22 mouse cellular contexts compared by ENCODE assay signal in the genomic region with DNA sequence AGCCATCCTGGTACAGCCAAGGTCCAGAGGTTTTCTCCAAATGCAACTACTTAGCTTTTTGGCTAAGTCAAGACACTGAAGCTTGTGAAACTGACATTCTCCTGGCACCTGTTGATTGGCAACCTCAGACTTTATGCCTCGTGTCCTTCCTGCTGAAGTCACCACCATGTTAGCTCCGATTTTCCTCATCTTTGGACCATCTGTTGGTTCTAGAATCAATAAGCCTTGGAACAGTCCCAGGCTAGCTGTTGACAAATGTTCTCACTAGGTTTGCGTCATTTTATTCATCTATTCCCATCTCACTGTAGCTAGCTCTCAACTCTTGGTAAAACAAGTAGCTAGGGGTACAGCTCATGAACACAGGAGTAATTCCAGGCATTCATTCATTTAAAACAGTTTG.
"Had no signal": no experiment of that assay in that cellular context is flagged by ENCODE, and none has a peak within 500 bp of the region (broad histone marks: within the 10 kb centered on the region; RNA-seq: fewer than 3 reads in every experiment).

No protein-coding gene starts in this region.

- H3K27me3 ChIP-seq: liver, embryonic 15.5 days; lung, embryonic 15.5 days; megakaryocyte, embryonic 14.5 days; midbrain, embryonic 12.5 days; midbrain, embryonic 15.5 days; neural tube, embryonic 12.5 days; neural tube, embryonic 15.5 days; stomach, embryonic 15.5 days had no signal

- H3K4me1 ChIP-seq: liver, embryonic 15.5 days; lung, embryonic 15.5 days; megakaryocyte, embryonic 14.5 days; midbrain, embryonic 12.5 days; midbrain, embryonic 15.5 days; neural tube, embryonic 12.5 days; neural tube, embryonic 15.5 days; stomach, embryonic 15.5 days had no signal

- H3K4me3 ChIP-seq: left cerebral cortex, adult 2 months; liver, embryonic 15.5 days; lung, embryonic 15.5 days; megakaryocyte, embryonic 14.5 days; midbrain, embryonic 12.5 days; midbrain, embryonic 15.5 days; neural tube, embryonic 12.5 days; neural tube, embryonic 15.5 days; stomach, embryonic 15.5 days had no signal

- H3K9ac ChIP-seq: liver, embryonic 15.5 days; lung, embryonic 15.5 days; midbrain, embryonic 12.5 days; midbrain, embryonic 15.5 days; neural tube, embryonic 12.5 days; neural tube, embryonic 15.5 days; stomach, embryonic 15.5 days had no signal

- H3K36me3 ChIP-seq: liver, embryonic 15.5 days; lung, embryonic 15.5 days; midbrain, embryonic 12.5 days; midbrain, embryonic 15.5 days; neural tube, embryonic 12.5 days; neural tube, embryonic 15.5 days; stomach, embryonic 15.5 days had no signal

- H3K9me3 ChIP-seq: liver, embryonic 15.5 days; lung, embryonic 15.5 days; megakaryocyte, embryonic 14.5 days; midbrain, embryonic 12.5 days; midbrain, embryonic 15.5 days; neural tube, embryonic 12.5 days; neural tube, embryonic 15.5 days; stomach, embryonic 15.5 days had no signal

- DNase-seq: kidney, adult 2 months; kidney, postnatal 10 days; kidney, postnatal 36 days; lung, adult 18-20 months; lung, postnatal 10 days; lung, postnatal 36 days; right cerebral cortex, adult 18-20 months; right cerebral cortex, postnatal 14 days; right cerebral cortex, postnatal 4 days; thymus, adult 18-20 months; thymus, postnatal 36 days had no signal

- ATAC-seq: intestine, postnatal 0 days; midbrain, embryonic 15.5 days had no signal

- H3K27ac ChIP-seq: left cerebral cortex, adult 2 months; liver, embryonic 15.5 days; lung, embryonic 15.5 days; midbrain, embryonic 12.5 days; midbrain, embryonic 15.5 days; neural tube, embryonic 12.5 days; neural tube, embryonic 15.5 days; stomach, embryonic 15.5 days had no signal

- H3K4me2 ChIP-seq: liver, embryonic 11.5 days; liver, embryonic 15.5 days; lung, embryonic 15.5 days; midbrain, embryonic 12.5 days; midbrain, embryonic 15.5 days; neural tube, embryonic 12.5 days; neural tube, embryonic 15.5 days; stomach, embryonic 15.5 days had no signal
